ENCODE assay signal across 28 mouse cellular contexts in genomic region chr2:31133981-31134380, GRCm38 (mm10). TPM values are rescaled to one million over a fixed set of nuclear protein-coding genes. Genes with fewer than 3 reads are reported as not detected.
DNase-seq lines count a peak whose midpoint lies in the region; ATAC-seq and TF ChIP-seq lines count a peak whose summit lies in the region.
"Had no signal": no experiment of that assay in that cellular context is flagged by ENCODE, and none has a peak within 500 bp of the region (broad histone marks: within the 10 kb centered on the region; RNA-seq: fewer than 3 reads in every experiment).

No protein-coding gene starts in this region.

- peak; percentile 23 for DNase-seq in cerebellum, adult 9-11 months
- DNase-seq in thymus, adult 2 months: no peak
- DNase-seq in thymus, postnatal 14 days: no peak
- DNase-seq in naive thymus-derived CD4-positive, alpha-beta T cell, adult 2 months (ENCODE audit: low read depth): peak; percentile 50
- no peak for DNase-seq in liver, postnatal 0 days
- DNase-seq: adrenal gland, postnatal 10 days; adrenal gland, postnatal 36 days; cerebellum, adult 11 months; cerebellum, adult 9-10 months; forebrain, postnatal 0 days; gastrocnemius, postnatal 25 days; heart, adult 18-20 months; heart, postnatal 10 days; heart, postnatal 36 days had no signal

- TF ChIP-seq EP300 in ES-Bruce4 (IDR thresholded peaks at IDR 0.05; ENCODE audit: insufficient read depth, low read depth, low read length): no peak
- no peak for TF ChIP-seq EP300 in liver, postnatal 0 days (IDR thresholded peaks at IDR 0.05; ENCODE audit: low read depth)

- WGBS in thymus, adult 2 months: 16% methylated on average over 3 of the region's 4 CpGs
- 79% methylated on average over 3 of the region's 4 CpGs for WGBS in liver, postnatal 0 days (ENCODE audit: insufficient replicate concordance)

- no peak overlapping the region for H3K9ac ChIP-seq in ES-Bruce4 (ENCODE audit: low read depth, poor library complexity, severe bottlenecking)
- H3K9ac ChIP-seq in liver, postnatal 0 days (replicated peaks): no peak overlapping the region
- H3K9ac ChIP-seq: embryonic facial prominence, embryonic 12.5 days; embryonic facial prominence, embryonic 15.5 days; forebrain, postnatal 0 days; heart, embryonic 15.5 days; hindbrain, embryonic 13.5 days had no signal

- TF ChIP-seq POLR2A in thymus, adult 2 months (IDR thresholded peaks at IDR 0.05; ENCODE audit: control insufficient read depth, extremely low read depth, insufficient read depth, low read length, poor library complexity): no peak
- TF ChIP-seq POLR2A in ES-Bruce4 (IDR thresholded peaks at IDR 0.05; ENCODE audit: insufficient read depth, low read length): no peak

- peak overlapping the region; percentile 65; the same call in 1 of the 2 replicates for H3K27ac ChIP-seq in thymus, adult 2 months (ENCODE audit: control insufficient read depth, insufficient read depth, low read length)
- H3K27ac ChIP-seq in ES-Bruce4 (ENCODE audit: insufficient read depth, low read length): peak overlapping the region; percentile 14
- H3K27ac ChIP-seq in liver, postnatal 0 days (ENCODE audit: low read depth): no peak overlapping the region
- H3K27ac ChIP-seq: embryonic facial prominence, embryonic 12.5 days; embryonic facial prominence, embryonic 15.5 days; heart, embryonic 15.5 days; hindbrain, embryonic 10.5 days; hindbrain, embryonic 13.5 days had no signal

- H3K36me3 ChIP-seq in thymus, adult 2 months (ENCODE audit: control insufficient read depth, insufficient read depth, low read length): no peaks in the 10 kb centered on the region
- no peaks in the 10 kb centered on the region for H3K36me3 ChIP-seq in ES-Bruce4 (ENCODE audit: control insufficient read depth, insufficient read depth, low read length, poor library complexity, severe bottlenecking)
- no peaks in the 10 kb centered on the region for H3K36me3 ChIP-seq in liver, postnatal 0 days (replicated peaks; ENCODE audit: insufficient read depth, low read length)
- H3K36me3 ChIP-seq: embryonic facial prominence, embryonic 12.5 days; embryonic facial prominence, embryonic 15.5 days; heart, embryonic 12.5 days; heart, embryonic 15.5 days; hindbrain, embryonic 10.5 days; hindbrain, embryonic 13.5 days had no signal

- no peaks in the 10 kb centered on the region for H3K9me3 ChIP-seq in ES-Bruce4 (replicated peaks; ENCODE audit: control insufficient read depth, insufficient read depth, low read length, poor library complexity, severe bottlenecking)
- no peaks in the 10 kb centered on the region for H3K9me3 ChIP-seq in liver, postnatal 0 days (ENCODE audit: low read length)
- H3K9me3 ChIP-seq: embryonic facial prominence, embryonic 12.5 days; embryonic facial prominence, embryonic 15.5 days; heart, embryonic 12.5 days; heart, embryonic 15.5 days; hindbrain, embryonic 10.5 days; hindbrain, embryonic 13.5 days had no signal

- H3K4me3 ChIP-seq in thymus, adult 2 months (ENCODE audit: control insufficient read depth, insufficient read depth, low read length): no peak overlapping the region
- H3K4me3 ChIP-seq in ES-Bruce4 (ENCODE audit: low read depth, low read length): no peak overlapping the region
- no peak overlapping the region for H3K4me3 ChIP-seq in liver, postnatal 0 days (ENCODE audit: low read depth, low read length)
- H3K4me3 ChIP-seq: embryonic facial prominence, embryonic 12.5 days; embryonic facial prominence, embryonic 15.5 days; heart, embryonic 12.5 days; heart, embryonic 15.5 days; hindbrain, embryonic 10.5 days; hindbrain, embryonic 13.5 days had no signal

- no peak for TF ChIP-seq CTCF in thymus, adult 2 months (IDR thresholded peaks at IDR 0.05; ENCODE audit: borderline replicate concordance, control insufficient read depth, extremely low read depth, insufficient read depth, low read length, poor library complexity)
- no peak for TF ChIP-seq CTCF in ES-Bruce4 (IDR thresholded peaks at IDR 0.05; ENCODE audit: low read depth, low read length)
- TF ChIP-seq CTCF in liver, postnatal 0 days (IDR thresholded peaks at IDR 0.05; ENCODE audit: low read depth): no peak

- no peak for ATAC-seq in cerebellum, adult (ENCODE audit: insufficient number of reproducible peaks, low FRiP score, low TSS enrichment)
- no peak for ATAC-seq in liver, postnatal 0 days
- ATAC-seq: activated CD4-positive, CD25-positive, alpha-beta regulatory T cell, adult 4 months; forebrain, embryonic 14.5 days; forebrain, postnatal 0 days; hindbrain, embryonic 16.5 days; inflammation-experienced regulatory T-cells, adult 6 months; intestine, embryonic 16.5 days had no signal

- no peak overlapping the region for H3K4me2 ChIP-seq in liver, postnatal 0 days (ENCODE audit: low read depth, low read length)
- H3K4me2 ChIP-seq: embryonic facial prominence, embryonic 12.5 days; embryonic facial prominence, embryonic 15.5 days; heart, embryonic 12.5 days; heart, embryonic 15.5 days; hindbrain, embryonic 13.5 days had no signal

- H3K27me3 ChIP-seq in thymus, adult 2 months (ENCODE audit: control insufficient read depth, insufficient read depth, low read length): no peaks in the 10 kb centered on the region
- no peaks in the 10 kb centered on the region for H3K27me3 ChIP-seq in ES-Bruce4 (ENCODE audit: control insufficient read depth, insufficient read depth, low read length, poor library complexity, severe bottlenecking)
- no peaks in the 10 kb centered on the region for H3K27me3 ChIP-seq in liver, postnatal 0 days (ENCODE audit: insufficient read depth, low read length)
- H3K27me3 ChIP-seq: CH12.LX; embryonic facial prominence, embryonic 12.5 days; embryonic facial prominence, embryonic 15.5 days; heart, embryonic 12.5 days; heart, embryonic 15.5 days; hindbrain, embryonic 13.5 days had no signal

- H3K4me1 ChIP-seq in thymus, adult 2 months (replicated peaks; ENCODE audit: control insufficient read depth, insufficient read depth, low read length): peaks cover 75% of the 10 kb centered on the region
- H3K4me1 ChIP-seq in ES-Bruce4 (ENCODE audit: control insufficient read depth, insufficient read depth, low read length): peaks cover 8% of the 10 kb centered on the region
- H3K4me1 ChIP-seq in liver, postnatal 0 days (ENCODE audit: insufficient read depth): peaks cover 26% of the 10 kb centered on the region

RNA-seq across cellular contexts. Expression of gene Fnbp1, which starts 7.8 kb away (rescaled TPM):
- polyA plus RNA-seq in thymus, adult 2 months (2012; rRNA removed): 148 and 160 TPM in 2 replicates
- 77.7 and 84.7 TPM in 2 replicates for polyA plus RNA-seq in ES-Bruce4 (2011; ENCODE audit: insufficient read depth, insufficient read length, low read depth, missing spikeins)
- 4.1 and 4.5 TPM in 2 replicates for polyA plus RNA-seq in liver, postnatal 0 days (2015; fragmentation: Nextera tagmentation; extraction: Ambion mirVana)

RNA-seq across cellular contexts. Expression of gene Gpr107, which starts 18.1 kb away (rescaled TPM):
- 33.2 and 34.6 TPM in 2 replicates for polyA plus RNA-seq in thymus, adult 2 months (2012; rRNA removed)
- 71.9 and 72.5 TPM in 2 replicates for polyA plus RNA-seq in ES-Bruce4 (2011; ENCODE audit: insufficient read depth, insufficient read length, low read depth, missing spikeins)
- polyA plus RNA-seq in liver, postnatal 0 days (2015; fragmentation: Nextera tagmentation; extraction: Ambion mirVana): 9.2 and 9.8 TPM in 2 replicates

Comparison
In these comparisons a context has a peak if more than half of its experiments do, and no peak if none do; other contexts are left out.
1. DNase-seq: peak in cerebellum, adult 9-11 months (single experiment) and naive thymus-derived CD4-positive, alpha-beta T cell, adult 2 months (single experiment); none in thymus, adult 2 months (single experiment), thymus, postnatal 14 days (single experiment) and liver, postnatal 0 days (single experiment).
2. RNA of gene Fnbp1, which starts 7.8 kb away (polyA plus RNA-seq): 148 to 160 TPM in thymus, adult 2 months and 77.7 to 84.7 TPM in ES-Bruce4; 4.1 to 4.5 TPM in liver, postnatal 0 days; every median in the first group is over 10 times any median in the second.